Mouse (Mus musculus) thymus, adult 2 months (tissue): Measurements from ENCODE around the gene Mrpl52. TPM values are rescaled to one million over a fixed set of nuclear protein-coding genes. Genes with fewer than 3 reads are reported as not detected.

Experiments
- DNase-seq: peaks from one replicate; pipeline ENCODE4 v3.0.0; 2021
- H3K27ac ChIP-seq: fragments of 200-500 bp; 2 replicates; pipeline ENCODE4 v1.5.1; 2012; ENCODE audit warnings: low read length, control low read depth; ENCODE audit not compliant: control insufficient read depth, insufficient read depth
- H3K27me3 ChIP-seq: fragments of 200-500 bp; 2 replicates; pipeline ENCODE4 v1.6.1; 2012; ENCODE audit warnings: mild to moderate bottlenecking, low read length, moderate library complexity, mixed read lengths; ENCODE audit not compliant: control insufficient read depth, insufficient read depth
- H3K36me3 ChIP-seq: fragments of 200-500 bp; 2 replicates; pipeline ENCODE4 v1.6.1; 2012; ENCODE audit warnings: mild to moderate bottlenecking, low read length, moderate library complexity; ENCODE audit not compliant: control insufficient read depth, insufficient read depth
- H3K4me1 ChIP-seq: fragments of 200-500 bp; replicated peaks from 2 replicates; pipeline ENCODE4 v1.6.1; 2012; ENCODE audit warnings: low read length; ENCODE audit not compliant: control insufficient read depth, insufficient read depth
- H3K4me3 ChIP-seq: fragments of 200-500 bp; 2 replicates; pipeline ENCODE4 v1.5.1; 2012; ENCODE audit warnings: mild to moderate bottlenecking, low read length, control low read depth, moderate library complexity; ENCODE audit not compliant: control insufficient read depth, insufficient read depth
- CTCF ChIP-seq: fragments of 200-500 bp; IDR thresholded peaks from 2 replicates; pipeline ENCODE4 v1.5.1; 2012; ENCODE audit warnings: mild to moderate bottlenecking, control low read depth, low read length, moderate library complexity, borderline replicate concordance; ENCODE audit not compliant: control insufficient read depth, poor library complexity, insufficient read depth; ENCODE audit errors: extremely low read depth
- POLR2A ChIP-seq: fragments of 200-500 bp; IDR thresholded peaks from 2 replicates; pipeline ENCODE4 v1.6.1; 2012; ENCODE audit warnings: mild to moderate bottlenecking, low read length, control low read depth, moderate library complexity; ENCODE audit not compliant: control insufficient read depth, poor library complexity, insufficient read depth; ENCODE audit errors: extremely low read depth
- WGBS: fragments of 180-500 bp; shearing (Covaris S2); methylation state at CpG from one replicate; pipeline ENCODE4 v1.1.7; 2018; 5-methylcytosine and 5-hydroxymethylcytosine counted together
- polyA plus RNA-seq: library from polyadenylated mRNA; depleted of rRNA; stranded (reverse); fragments of >200 nt; gene quantifications from 2 replicates; pipeline ENCODE4 v1.2.3, GENCODE M21; 2012

Gene Mrpl52
- polyA plus RNA-seq, 1 experiment = 211 TPM

DNA sequence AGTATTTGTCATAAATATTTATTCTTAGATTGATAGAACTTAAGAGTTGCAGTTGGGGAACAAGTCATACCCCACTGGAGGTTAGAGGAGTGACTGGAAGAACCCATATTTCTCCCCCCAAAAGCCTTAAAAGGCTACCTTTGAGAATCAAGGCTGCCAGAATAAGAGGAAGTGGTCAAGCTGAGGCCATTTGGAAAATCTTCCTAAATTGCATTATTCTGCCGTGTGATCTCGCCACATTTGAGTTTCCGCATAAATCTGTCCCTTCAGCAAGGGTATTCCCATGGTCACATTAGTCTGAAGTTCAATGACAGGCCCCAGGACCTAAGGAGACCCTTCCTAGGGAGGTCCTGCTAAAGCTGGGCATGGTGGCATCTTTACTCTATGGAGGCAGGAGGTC is 15.8 kb downstream of the Mrpl52 start:
- WGBS = 71% methylated on average over 3 of the region's 3 CpGs
- Histone ChIP-seq H3K27ac (no peak overlapping the region), H3K27me3 (no peaks in the 10 kb centered on the region), H3K36me3 (no peaks in the 10 kb centered on the region), H3K4me1 (peaks cover 5% of the 10 kb centered on the region; the same call in 1 of the 2 replicates), H3K4me3 (no peak overlapping the region)
- no peak for DNase-seq
- TF ChIP-seq POLR2A (no peak), CTCF (no peak)

DNA sequence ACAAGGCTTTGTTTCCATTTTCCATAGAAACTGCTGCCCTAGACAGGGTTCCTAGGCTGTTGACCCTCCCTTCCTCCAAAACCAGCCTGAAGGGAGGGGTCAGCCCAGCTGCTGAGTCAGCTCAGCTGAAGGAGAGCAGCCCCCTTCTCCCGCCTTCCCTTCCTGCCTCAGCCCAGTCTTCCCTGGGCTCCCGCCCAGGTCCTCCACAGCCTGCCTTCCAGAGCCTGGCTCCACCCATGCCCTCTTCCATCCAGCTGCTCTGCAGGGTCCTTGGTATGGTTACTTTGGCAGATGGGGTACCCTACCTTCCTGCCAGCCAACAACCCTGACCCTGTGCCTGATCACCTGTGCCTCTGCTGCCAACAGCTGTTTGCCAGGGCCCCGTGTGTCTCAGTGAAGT is 16.5 kb downstream of the Mrpl52 start:
- TF ChIP-seq CTCF = no peak
- no peak for TF ChIP-seq POLR2A
- Histone ChIP-seq H3K27ac (no peak overlapping the region), H3K27me3 (no peaks in the 10 kb centered on the region), H3K4me1 (peaks cover 8% of the 10 kb centered on the region), H3K36me3 (no peaks in the 10 kb centered on the region), H3K4me3 (no peak overlapping the region)
- no peak for DNase-seq
- 70% methylated on average over 3 of the region's 3 CpGs for WGBS

DNA sequence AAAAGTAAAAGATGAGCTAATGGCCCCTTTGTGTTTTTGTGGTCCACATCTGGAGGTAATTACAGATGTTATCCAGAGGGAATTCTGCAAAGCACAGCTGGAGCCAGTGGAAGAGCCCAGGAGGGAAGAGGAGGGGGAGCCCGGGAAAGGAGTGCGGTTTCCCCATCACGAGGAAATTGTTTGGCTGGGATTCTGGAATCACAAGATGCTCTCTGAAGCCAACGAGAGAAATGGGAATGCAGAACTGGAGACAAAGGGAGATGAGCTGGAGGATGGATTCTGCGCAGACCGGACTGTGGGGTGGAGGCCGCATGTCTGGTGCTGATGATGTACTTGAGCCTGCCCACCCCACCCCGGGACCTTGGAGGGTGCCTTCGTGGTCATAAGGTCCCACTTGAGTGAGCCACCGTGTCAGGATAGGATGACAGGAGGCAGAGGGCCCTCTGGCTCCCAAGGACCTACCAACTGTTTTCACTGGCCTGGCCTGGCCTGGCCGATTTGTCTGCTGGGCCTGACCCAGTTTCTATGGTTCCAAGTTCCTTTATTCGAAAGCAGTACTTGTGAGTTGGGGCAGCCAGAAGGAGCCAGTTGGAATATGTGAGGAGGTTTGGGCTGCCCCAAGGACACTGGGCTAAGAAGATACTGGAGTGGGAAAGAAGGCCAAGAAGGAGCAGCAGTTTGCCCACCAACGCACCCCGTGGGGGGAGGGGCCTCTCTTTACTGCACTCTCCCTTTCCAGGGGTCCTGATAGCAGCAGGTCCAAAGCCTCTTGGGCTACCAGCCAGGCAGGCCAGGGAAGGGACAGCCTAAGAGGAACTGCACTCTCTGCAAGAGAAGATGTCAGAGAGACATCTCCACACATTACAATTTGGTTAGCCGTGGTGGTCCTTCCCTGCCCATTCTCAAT is 17.3 kb downstream of the Mrpl52 start:
- 93% methylated on average over 15 of the region's 15 CpGs for WGBS
- no peaks in the 10 kb centered on the region for H3K36me3 ChIP-seq
- H3K27me3 ChIP-seq = no peaks in the 10 kb centered on the region
- no peak overlapping the region for H3K4me3 ChIP-seq
- H3K4me1 ChIP-seq = peaks cover 14% of the 10 kb centered on the region
- no peak for DNase-seq
- no peak overlapping the region for H3K27ac ChIP-seq
- TF ChIP-seq CTCF (no peak), POLR2A (no peak)

DNA sequence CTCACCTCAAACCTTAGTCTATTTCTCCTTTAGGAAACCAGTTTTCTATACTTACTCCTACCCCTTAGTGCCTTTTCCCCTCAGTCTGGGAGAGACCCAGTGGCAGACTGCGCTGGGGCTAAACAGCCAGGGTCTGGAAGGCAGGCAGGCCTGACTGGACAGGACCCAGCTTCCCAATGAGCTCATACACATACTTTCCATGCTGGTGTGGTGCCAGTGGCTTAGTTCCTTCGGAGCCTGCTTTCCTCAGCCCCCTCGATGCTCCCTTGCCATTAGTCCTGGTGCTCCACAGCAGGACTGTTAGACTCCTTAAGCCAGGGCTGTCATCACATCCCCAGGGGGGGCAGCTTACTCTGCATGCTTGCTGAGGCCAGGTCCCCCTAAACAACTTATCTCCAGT is 18.8 kb downstream of the Mrpl52 start:
- Histone ChIP-seq H3K36me3 (no peaks in the 10 kb centered on the region), H3K27ac (no peak overlapping the region), H3K4me1 (peaks cover 18% of the 10 kb centered on the region), H3K4me3 (no peak overlapping the region), H3K27me3 (no peaks in the 10 kb centered on the region)
- 83% methylated on average over 3 of the region's 3 CpGs for whole genome bisulfite sequencing
- TF ChIP-seq CTCF = no peak
- TF ChIP-seq POLR2A = no peak
- no peak for DNase-seq

DNA sequence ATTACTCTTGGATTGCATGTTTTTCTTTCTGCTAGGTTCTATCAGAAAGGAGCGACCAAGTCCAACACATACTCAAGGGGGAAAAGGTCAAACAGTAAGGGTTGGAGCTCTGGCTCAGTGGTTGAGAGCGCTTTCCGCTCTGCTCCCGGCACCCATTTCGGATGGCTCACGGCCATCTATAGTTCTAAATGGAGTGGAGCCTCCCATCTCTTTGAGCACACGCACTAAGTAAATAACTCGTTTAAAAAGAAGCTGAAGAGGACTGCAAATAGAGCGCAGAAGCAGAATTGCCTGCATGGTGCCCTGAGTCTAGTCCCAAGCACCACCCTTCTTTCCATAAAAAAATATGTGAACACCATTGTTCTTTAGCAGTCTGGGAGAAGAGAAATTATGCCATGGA is 26.9 kb downstream of the Mrpl52 start:
- TF ChIP-seq CTCF (no peak), POLR2A (no peak)
- Histone ChIP-seq H3K4me3 (no peak overlapping the region), H3K36me3 (no peaks in the 10 kb centered on the region), H3K4me1 (peaks cover 8% of the 10 kb centered on the region), H3K27me3 (no peaks in the 10 kb centered on the region), H3K27ac (no peak overlapping the region)
- DNase-seq = no peak
- 95% methylated on average over 9 of the region's 9 CpGs for WGBS

DNA sequence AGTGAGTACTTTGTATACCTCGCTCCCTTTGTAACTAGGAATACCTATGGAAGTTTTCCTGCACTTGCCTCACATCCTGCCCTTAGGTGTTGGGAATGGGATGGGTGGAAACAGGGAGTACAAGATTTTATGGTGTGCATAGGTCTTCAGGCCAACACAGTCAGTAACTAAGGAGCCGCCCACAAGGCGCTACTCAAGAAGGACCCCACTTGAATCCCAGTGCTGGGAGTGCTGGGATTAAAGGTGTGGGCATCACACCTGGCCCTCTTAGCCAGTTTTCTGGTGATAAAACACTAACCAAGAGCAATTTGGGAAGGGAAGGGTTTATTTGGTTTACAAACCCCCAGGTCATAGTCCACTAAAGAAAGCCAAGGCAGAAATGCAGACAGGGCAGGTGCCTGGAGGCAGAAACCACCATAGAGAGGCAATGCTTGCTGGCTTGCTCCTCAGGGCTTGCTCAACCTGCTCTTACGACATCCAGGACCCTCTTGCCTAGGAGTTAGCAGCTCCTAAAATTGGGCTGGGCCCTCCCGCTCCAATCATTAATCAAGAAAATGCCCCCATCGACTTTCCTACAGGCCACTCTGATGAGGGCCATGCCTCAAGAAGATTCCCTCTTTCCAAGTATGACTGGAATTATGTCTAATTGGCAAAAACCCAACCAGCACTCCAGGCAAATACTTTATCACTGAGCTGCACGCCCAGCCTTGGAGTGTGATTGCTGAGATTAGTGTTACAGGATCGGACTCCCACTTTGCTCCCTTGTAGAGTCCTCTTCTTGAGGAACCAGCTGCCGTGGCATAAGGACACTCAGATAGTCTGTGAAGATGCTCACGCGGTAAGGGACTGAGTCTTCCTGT is 28.2 kb downstream of the Mrpl52 start:
- Histone ChIP-seq H3K27ac (no peak overlapping the region), H3K4me3 (no peak overlapping the region), H3K27me3 (no peaks in the 10 kb centered on the region), H3K36me3 (no peaks in the 10 kb centered on the region), H3K4me1 (no peaks in the 10 kb centered on the region)
- TF ChIP-seq CTCF (no peak), POLR2A (no peak)
- WGBS = 91% methylated on average over 11 of the region's 11 CpGs
- no peak for DNase-seq
